In the genomic region with DNA sequence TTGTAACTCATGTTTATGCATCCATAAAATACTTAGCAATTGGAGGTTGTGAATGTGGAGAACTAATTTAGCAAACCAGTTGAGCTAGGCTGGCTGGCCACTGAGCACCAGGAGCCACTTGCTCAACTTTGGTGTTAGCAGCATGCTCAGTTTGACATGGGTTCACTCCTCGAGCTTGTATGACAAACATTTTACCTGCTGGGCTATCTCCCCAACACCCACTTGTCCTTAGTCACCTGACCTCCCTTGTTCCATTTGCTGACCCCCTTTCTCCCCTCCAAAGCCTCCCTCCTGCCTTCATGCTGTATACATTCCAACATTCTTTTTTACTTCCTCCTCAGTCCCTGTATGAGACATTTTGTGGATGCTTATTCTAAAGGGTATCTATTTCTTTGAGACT, we compare ENCODE assay signal across 30 mouse cellular contexts.
"Had no signal": no experiment of that assay in that cellular context is flagged by ENCODE, and none has a peak within 500 bp of the region (broad histone marks: within the 10 kb centered on the region; RNA-seq: fewer than 3 reads in every experiment).

No protein-coding gene starts in this region.

- H3K27me3 ChIP-seq: limb, embryonic 12.5 days; limb, embryonic 13.5 days; limb, embryonic 15.5 days; liver, embryonic 12.5 days; liver, embryonic 13.5 days; liver, embryonic 15.5 days; lung, embryonic 15.5 days; megakaryocyte, embryonic 14.5 days; midbrain, embryonic 12.5 days; midbrain, embryonic 15.5 days; neural tube, embryonic 12.5 days had no signal

- DNase-seq: left cerebral cortex, postnatal 4 days; liver; liver, embryonic 13.5 days; liver, postnatal 0 days; lung, adult 18-20 months; lung, adult 2 months; lung, embryonic 14.5 days; lung, postnatal 10 days; lung, postnatal 14 days; lung, postnatal 36 days; lung, postnatal 4 days; midbrain, embryonic 14.5 days had no signal

- H3K9me3 ChIP-seq: limb, embryonic 10.5 days; limb, embryonic 12.5 days; limb, embryonic 13.5 days; limb, embryonic 15.5 days; liver, embryonic 12.5 days; liver, embryonic 13.5 days; liver, embryonic 15.5 days; lung, embryonic 15.5 days; megakaryocyte, embryonic 14.5 days; midbrain, embryonic 10.5 days; midbrain, embryonic 12.5 days; midbrain, embryonic 15.5 days; neural tube, embryonic 12.5 days had no signal

- H3K36me3 ChIP-seq: limb, embryonic 10.5 days; limb, embryonic 12.5 days; limb, embryonic 13.5 days; limb, embryonic 15.5 days; liver, embryonic 12.5 days; liver, embryonic 13.5 days; liver, embryonic 15.5 days; lung, embryonic 15.5 days; midbrain, embryonic 10.5 days; midbrain, embryonic 12.5 days; midbrain, embryonic 15.5 days; neural tube, embryonic 12.5 days had no signal

- H3K9ac ChIP-seq: limb, embryonic 12.5 days; limb, embryonic 13.5 days; limb, embryonic 15.5 days; liver, embryonic 12.5 days; liver, embryonic 13.5 days; liver, embryonic 14.5 days; liver, embryonic 15.5 days; liver, postnatal 0 days; lung, embryonic 14.5 days; lung, embryonic 15.5 days; midbrain, embryonic 12.5 days; midbrain, embryonic 15.5 days; neural tube, embryonic 12.5 days had no signal

- H3K4me1 ChIP-seq: limb, embryonic 15.5 days; liver, embryonic 12.5 days; liver, embryonic 13.5 days; liver, embryonic 15.5 days; lung, embryonic 15.5 days; megakaryocyte, embryonic 14.5 days; midbrain, embryonic 10.5 days; midbrain, embryonic 12.5 days; midbrain, embryonic 15.5 days; neural tube, embryonic 12.5 days had no signal

- H3K4me2 ChIP-seq: limb, embryonic 12.5 days; limb, embryonic 13.5 days; limb, embryonic 15.5 days; liver, embryonic 11.5 days; liver, embryonic 12.5 days; liver, embryonic 13.5 days; liver, embryonic 15.5 days; lung, embryonic 14.5 days; lung, embryonic 15.5 days; midbrain, embryonic 12.5 days; midbrain, embryonic 15.5 days; neural tube, embryonic 12.5 days had no signal

- H3K4me3 ChIP-seq: limb, embryonic 10.5 days; limb, embryonic 12.5 days; limb, embryonic 13.5 days; limb, embryonic 15.5 days; liver, embryonic 12.5 days; liver, embryonic 13.5 days; liver, embryonic 15.5 days; lung, embryonic 15.5 days; megakaryocyte, embryonic 14.5 days; midbrain, embryonic 10.5 days; midbrain, embryonic 12.5 days; midbrain, embryonic 15.5 days; myocyte; neural tube, embryonic 12.5 days had no signal

- ATAC-seq: liver, embryonic 12.5 days; liver, postnatal 0 days; lung, postnatal 0 days; midbrain, embryonic 15.5 days; midbrain, embryonic 16.5 days had no signal

- H3K27ac ChIP-seq: limb, embryonic 10.5 days; limb, embryonic 12.5 days; limb, embryonic 13.5 days; limb, embryonic 15.5 days; liver, embryonic 12.5 days; liver, embryonic 13.5 days; liver, embryonic 14.5 days; liver, embryonic 15.5 days; lung, embryonic 15.5 days; macrophage; midbrain, embryonic 10.5 days; midbrain, embryonic 12.5 days; midbrain, embryonic 15.5 days; neural tube, embryonic 12.5 days had no signal
